Mouse (Mus musculus) midbrain, embryonic 14.5 days (tissue): ENCODE data around the gene Snx29. TPM values are rescaled to one million over a fixed set of nuclear protein-coding genes. Genes with fewer than 3 reads are reported as not detected.
"Not testable (repeated sequence)": the region's sequence is repeated elsewhere in the genome, so short reads cannot be mapped to it uniquely, and the experiment has no call there.

ENCODE experiments used
- ATAC-seq: fragments of 200-750 bp; cut with Nextera tagmentation; 2 replicates; pipeline ENCODE4 v1.8.0; 2017; ENCODE audit warnings: moderate number of reproducible peaks, moderate library complexity; ENCODE audit not compliant: low FRiP score, low TSS enrichment
- DNase-seq: peaks from one replicate; pipeline ENCODE4 v3.0.0-alpha.2; 2015
- H3K27ac ChIP-seq: fragments of 300-500 bp; sonication (generic); replicated peaks from 2 replicates; pipeline ENCODE4 v1.5.1; 2014; ENCODE audit warnings: mild to moderate bottlenecking, low read depth, low read length, moderate library complexity
- H3K27me3 ChIP-seq: fragments of 300-500 bp; sonication (generic); 2 replicates; pipeline ENCODE4 v1.6.1; 2014; ENCODE audit warnings: low read length, control low read depth, mixed read lengths; ENCODE audit not compliant: control insufficient read depth, insufficient read depth
- H3K36me3 ChIP-seq: fragments of 300-500 bp; sonication (generic); 2 replicates; pipeline ENCODE4 v1.6.1; 2014; ENCODE audit warnings: low read length, control low read depth; ENCODE audit not compliant: control insufficient read depth, insufficient read depth
- H3K4me1 ChIP-seq: fragments of 300-500 bp; sonication (generic); 2 replicates; pipeline ENCODE4 v1.6.1; 2014; ENCODE audit warnings: mild to moderate bottlenecking, antibody characterized with exemption, low read length, control low read depth; ENCODE audit not compliant: control insufficient read depth, insufficient read depth
- H3K4me2 ChIP-seq: fragments of 300-500 bp; sonication (generic); 2 replicates; pipeline ENCODE4 v1.6.1; 2014; ENCODE audit warnings: mild to moderate bottlenecking, low read length, moderate library complexity
- H3K4me3 ChIP-seq: fragments of 300-500 bp; sonication (generic); replicated peaks from 2 replicates; pipeline ENCODE4 v1.5.1; 2014; ENCODE audit warnings: low read depth, low read length
- H3K9ac ChIP-seq: fragments of 300-500 bp; sonication (generic); replicated peaks from 2 replicates; pipeline ENCODE4 v1.6.1; 2014; ENCODE audit warnings: mild to moderate bottlenecking, low read length, moderate library complexity
- H3K9me3 ChIP-seq: fragments of 300-500 bp; sonication (generic); 2 replicates; pipeline ENCODE4 v1.6.1; 2016; ENCODE audit warnings: low read length, control low read depth, mixed read lengths; ENCODE audit not compliant: control insufficient read depth
- WGBS: fragments of 180-500 bp; shearing (Covaris S2); extraction: QIAGEN DNeasy Blood & Tissue Kit; methylation state at CpG from one replicate; pipeline ENCODE4 v1.1.7; 2014; 5-methylcytosine and 5-hydroxymethylcytosine counted together
- polyA plus RNA-seq: library from polyadenylated mRNA; unstranded; fragments of >200 nt; fragmentation: Nextera tagmentation; extraction: Ambion mirVana; gene quantifications from 2 replicates; pipeline ENCODE4 v1.2.1, GENCODE M21; 2014

Snx29 gene
- polyA plus RNA-seq, 1 experiment from 2014 or later = 16.1 TPM

- H3K9ac ChIP-seq, H3K4me3 ChIP-seq, H3K27ac ChIP-seq, H3K4me1 ChIP-seq, H3K27me3 ChIP-seq, H3K9me3 ChIP-seq, ATAC-seq, H3K4me2 ChIP-seq: not testable (repeated sequence)
- H3K36me3 ChIP-seq = peaks cover 13% of the 10 kb centered on the region; the same call in 1 of the 2 replicates
- peak; percentile 64 for DNase-seq
- WGBS = 95% methylated on average over 2 of the region's 2 CpGs
Measured at GRCm38 (mm10) chr16:11423611-11424297, 101.0 kb downstream of the Snx29 start.

GRCm38 (mm10) chr16:11424568-11425145, 101.9 kb downstream of the Snx29 start:
- ATAC-seq (no peak), DNase-seq (no peak)
- no peak overlapping the region; the same call in 1 of the 2 replicates for H3K9ac ChIP-seq
- no peaks in the 10 kb centered on the region for H3K27me3 ChIP-seq
- no peaks in the 10 kb centered on the region for H3K9me3 ChIP-seq
- H3K4me2 ChIP-seq = no peak overlapping the region
- H3K27ac ChIP-seq = no peak overlapping the region
- WGBS = 90% methylated on average over 9 of the region's 9 CpGs
- no peak overlapping the region for H3K4me3 ChIP-seq
- H3K36me3 ChIP-seq = peaks cover 13% of the 10 kb centered on the region; the same call in 1 of the 2 replicates
- H3K4me1 ChIP-seq = no peaks in the 10 kb centered on the region

- H3K4me1 ChIP-seq = no peaks in the 10 kb centered on the region
- no peak overlapping the region for H3K4me3 ChIP-seq
- peaks cover 13% of the 10 kb centered on the region; the same call in 1 of the 2 replicates for H3K36me3 ChIP-seq
- DNase-seq = peak; percentile 3
- 68% methylated on average over 7 of the region's 7 CpGs for WGBS
- H3K4me2 ChIP-seq = no peak overlapping the region
- no peak overlapping the region; the same call in 1 of the 2 replicates for H3K9ac ChIP-seq
- no peaks in the 10 kb centered on the region for H3K9me3 ChIP-seq
- no peak for ATAC-seq
- no peak overlapping the region for H3K27ac ChIP-seq
- no peaks in the 10 kb centered on the region for H3K27me3 ChIP-seq
Measured at GRCm38 (mm10) chr16:11425279-11425678, 102.6 kb downstream of the Snx29 start.

DNA sequence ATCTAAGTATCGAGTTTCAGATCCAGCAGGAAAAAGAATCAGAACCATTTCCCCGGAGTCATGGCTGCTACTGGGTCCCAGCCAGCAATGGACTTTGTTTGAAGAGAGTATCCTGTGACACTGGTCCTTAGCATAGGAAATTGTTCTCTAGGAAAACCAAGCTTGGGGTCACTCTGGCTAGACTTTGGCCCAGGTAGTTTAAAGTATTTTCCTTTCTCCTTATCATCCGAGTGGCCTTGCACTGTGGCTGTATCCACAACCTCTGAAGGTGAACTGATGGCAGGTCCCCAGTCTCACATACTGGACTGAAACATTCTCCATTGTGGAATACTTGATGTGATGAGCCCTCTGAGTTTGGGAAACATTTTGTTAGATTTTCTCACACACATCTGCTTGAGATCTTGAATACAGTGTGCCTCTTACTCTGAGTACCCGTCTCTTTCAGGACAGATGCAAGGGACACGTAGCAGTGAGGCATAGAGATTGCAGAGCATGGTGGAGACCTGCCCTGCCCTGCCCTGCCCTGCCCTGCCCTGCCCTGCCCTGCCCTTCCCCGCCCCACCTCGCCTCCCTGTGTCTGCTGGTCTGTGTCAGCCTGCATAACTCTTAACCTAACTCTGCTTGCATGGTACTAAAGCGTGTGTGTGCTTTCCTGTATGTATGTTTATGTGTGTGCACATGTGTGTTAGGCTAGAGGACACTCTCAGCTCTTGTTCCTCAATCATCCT, 104.3 kb downstream of the Snx29 start:
- 85% methylated on average over 8 of the region's 8 CpGs for WGBS
- H3K27ac ChIP-seq = no peak overlapping the region
- DNase-seq (no peak), ATAC-seq (no peak)
- H3K4me2 ChIP-seq = no peak overlapping the region
- 0 out of 2 replicates have a peak, but pooled peaks cover 3% of the 10 kb centered on the region for H3K36me3 ChIP-seq
- no peak overlapping the region for H3K4me3 ChIP-seq
- H3K27me3 ChIP-seq = no peaks in the 10 kb centered on the region
- no peak overlapping the region for H3K9ac ChIP-seq
- H3K9me3 ChIP-seq = no peaks in the 10 kb centered on the region
- H3K4me1 ChIP-seq = no peaks in the 10 kb centered on the region

- Histone ChIP-seq H3K9ac (no peak overlapping the region), H3K9me3 (no peaks in the 10 kb centered on the region), H3K4me2 (no peak overlapping the region), H3K27ac (no peak overlapping the region), H3K4me1 (no peaks in the 10 kb centered on the region), H3K4me3 (no peak overlapping the region), H3K36me3 (no peaks in the 10 kb centered on the region), H3K27me3 (no peaks in the 10 kb centered on the region)
- ATAC-seq = no peak
- WGBS = 89% methylated on average over 3 of the region's 3 CpGs
- no peak for DNase-seq
Measured at GRCm38 (mm10) chr16:11429784-11430183, 107.1 kb downstream of the Snx29 start.

- ATAC-seq = no peak
- H3K9ac ChIP-seq = no peak overlapping the region
- WGBS = 81% methylated on average over 6 of the region's 6 CpGs
Measured at GRCm38 (mm10) chr16:11430520-11430919, 107.8 kb downstream of the Snx29 start.

DNA sequence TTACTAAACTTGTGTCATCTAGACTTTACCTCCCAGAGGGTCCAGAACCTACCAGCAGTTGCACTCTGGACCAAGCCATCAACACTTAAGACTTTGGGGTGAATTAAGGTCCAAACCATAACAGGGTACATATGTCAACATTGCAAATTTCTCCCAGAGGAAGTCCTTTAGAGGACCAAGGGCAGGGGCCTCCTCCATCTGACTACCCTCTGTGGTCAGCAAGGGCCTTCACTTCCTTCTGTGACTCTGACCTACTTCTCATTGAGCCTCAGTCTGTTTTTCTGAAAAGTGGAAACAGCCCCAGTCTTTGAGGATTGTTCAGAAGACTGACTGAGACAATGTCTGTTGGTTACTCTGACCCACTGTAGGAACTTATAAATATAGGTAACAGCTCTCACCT, 111.1 kb downstream of the Snx29 start:
- H3K4me3 ChIP-seq = no peak overlapping the region
- H3K4me2 ChIP-seq = no peak overlapping the region
- no peaks in the 10 kb centered on the region for H3K4me1 ChIP-seq
- no peak for ATAC-seq
- no peak overlapping the region for H3K9ac ChIP-seq
- H3K27me3 ChIP-seq = no peaks in the 10 kb centered on the region
- H3K36me3 ChIP-seq = no peaks in the 10 kb centered on the region
- no peaks in the 10 kb centered on the region for H3K9me3 ChIP-seq
- no peak for DNase-seq
- H3K27ac ChIP-seq = no peak overlapping the region

More at GRCm38 (mm10) chr16:11430520-11430919, 107.8 kb downstream of the Snx29 start:
- Histone ChIP-seq H3K27me3 (no peaks in the 10 kb centered on the region), H3K27ac (no peak overlapping the region), H3K4me3 (no peak overlapping the region), H3K4me1 (no peaks in the 10 kb centered on the region), H3K36me3 (no peaks in the 10 kb centered on the region), H3K9me3 (no peaks in the 10 kb centered on the region), H3K4me2 (no peak overlapping the region)
- DNase-seq = no peak

DNA sequence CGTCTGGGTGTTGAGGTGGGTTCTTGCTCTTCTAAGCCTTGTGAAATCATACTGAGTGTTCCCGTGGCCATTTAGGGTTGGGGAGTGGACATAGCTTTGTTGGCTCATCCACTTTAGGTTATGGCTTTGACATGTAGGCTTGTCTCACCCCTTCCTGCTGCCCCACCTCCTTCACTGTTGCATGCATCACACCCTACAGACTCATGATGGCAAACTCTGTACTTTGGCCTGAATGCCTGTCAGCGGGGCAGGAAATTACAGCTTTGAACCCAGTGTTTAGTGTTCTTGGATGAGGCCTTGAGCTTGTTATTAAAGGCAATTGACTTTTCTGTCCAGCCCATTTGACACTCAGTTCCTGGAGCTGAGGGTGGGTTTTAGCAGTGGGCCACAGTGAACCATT, 114.9 kb downstream of the Snx29 start:
- H3K4me1 ChIP-seq = no peaks in the 10 kb centered on the region
- H3K27me3 ChIP-seq = no peaks in the 10 kb centered on the region
- no peak overlapping the region for H3K4me3 ChIP-seq
- no peaks in the 10 kb centered on the region for H3K9me3 ChIP-seq
- no peaks in the 10 kb centered on the region for H3K36me3 ChIP-seq
- no peak overlapping the region for H3K9ac ChIP-seq
- ATAC-seq (no peak), DNase-seq (no peak)
- H3K4me2 ChIP-seq = no peak overlapping the region
- H3K27ac ChIP-seq = no peak overlapping the region
- WGBS = 81% methylated on average over 3 of the region's 3 CpGs
